Mouse (Mus musculus): ENCODE data around the gene Otulin. TPM values are rescaled to one million over a fixed set of nuclear protein-coding genes. Genes with fewer than 3 reads are reported as not detected.

Otulin gene
- polyA plus RNA-seq, 1 experiment from 2014 or later, result 28.7 TPM

DNA sequence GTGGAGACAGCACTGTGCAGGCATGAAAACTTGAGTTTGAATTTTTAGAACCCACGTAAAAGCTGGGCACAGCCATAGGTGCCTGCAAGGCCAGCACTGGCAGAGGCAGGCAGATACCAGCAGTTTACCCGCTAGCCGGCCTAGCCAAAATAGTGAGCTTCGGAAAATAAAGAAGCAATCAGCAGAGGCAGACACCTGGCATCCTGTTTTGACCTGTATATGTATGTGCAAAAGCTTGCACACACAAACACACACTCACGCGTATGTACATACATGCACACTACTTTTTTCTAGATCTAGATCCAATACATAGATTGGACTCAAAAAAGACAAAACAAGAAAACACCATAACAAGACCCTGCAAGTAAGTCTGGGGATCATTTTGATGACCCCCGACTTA is 38.1 kb upstream of the Otulin start:
- H3K27ac ChIP-seq, result no peak overlapping the region
- H3K36me3 ChIP-seq, result peaks cover 4% of the 10 kb centered on the region; the same call in 1 of the 2 replicates
- H3K9me3 ChIP-seq, result no peaks in the 10 kb centered on the region
- WGBS, result 90% methylated on average over 7 of the region's 7 CpGs
- no peaks in the 10 kb centered on the region for H3K27me3 ChIP-seq
- no peak overlapping the region for H3K4me2 ChIP-seq (replicated peaks)
- H3K9ac ChIP-seq, result no peak overlapping the region
- no peak for ATAC-seq (ENCODE audit: low FRiP score, low read depth)
- no peak overlapping the region for H3K4me3 ChIP-seq
- peaks cover 8% of the 10 kb centered on the region for H3K4me1 ChIP-seq

DNA sequence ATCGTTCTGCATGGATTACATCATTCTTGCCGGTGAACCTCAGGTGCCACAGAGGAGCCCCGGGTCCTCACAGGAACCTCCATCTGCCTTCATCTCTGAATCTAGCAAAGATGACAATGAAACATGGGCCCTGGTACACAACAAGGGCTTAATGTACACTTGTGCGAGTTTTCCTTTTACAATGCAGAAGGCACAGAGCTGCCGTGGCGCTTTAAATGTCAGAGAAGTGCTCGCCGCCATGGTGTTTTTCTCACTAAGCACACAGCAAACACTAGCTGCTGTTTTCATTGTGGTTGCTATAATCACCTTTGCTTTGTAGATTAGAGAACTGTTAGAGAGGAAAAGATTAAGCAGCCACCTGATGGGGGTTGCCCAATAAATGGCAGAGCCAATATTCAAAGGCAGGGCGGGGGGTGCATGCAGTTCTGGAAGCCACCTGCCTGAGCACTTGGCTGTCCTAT is 37.5 kb upstream of the Otulin start:
- Histone ChIP-seq H3K27ac (no peak overlapping the region), H3K4me1 (peaks cover 8% of the 10 kb centered on the region), H3K4me2 (replicated peaks) (no peak overlapping the region), H3K4me3 (no peak overlapping the region), H3K9me3 (no peaks in the 10 kb centered on the region), H3K36me3 (peaks cover 4% of the 10 kb centered on the region; the same call in 1 of the 2 replicates), H3K9ac (no peak overlapping the region), H3K27me3 (no peaks in the 10 kb centered on the region)
- 76% methylated on average over 9 of the region's 9 CpGs for WGBS
- ATAC-seq (ENCODE audit: low FRiP score, low read depth), result no peak

DNA sequence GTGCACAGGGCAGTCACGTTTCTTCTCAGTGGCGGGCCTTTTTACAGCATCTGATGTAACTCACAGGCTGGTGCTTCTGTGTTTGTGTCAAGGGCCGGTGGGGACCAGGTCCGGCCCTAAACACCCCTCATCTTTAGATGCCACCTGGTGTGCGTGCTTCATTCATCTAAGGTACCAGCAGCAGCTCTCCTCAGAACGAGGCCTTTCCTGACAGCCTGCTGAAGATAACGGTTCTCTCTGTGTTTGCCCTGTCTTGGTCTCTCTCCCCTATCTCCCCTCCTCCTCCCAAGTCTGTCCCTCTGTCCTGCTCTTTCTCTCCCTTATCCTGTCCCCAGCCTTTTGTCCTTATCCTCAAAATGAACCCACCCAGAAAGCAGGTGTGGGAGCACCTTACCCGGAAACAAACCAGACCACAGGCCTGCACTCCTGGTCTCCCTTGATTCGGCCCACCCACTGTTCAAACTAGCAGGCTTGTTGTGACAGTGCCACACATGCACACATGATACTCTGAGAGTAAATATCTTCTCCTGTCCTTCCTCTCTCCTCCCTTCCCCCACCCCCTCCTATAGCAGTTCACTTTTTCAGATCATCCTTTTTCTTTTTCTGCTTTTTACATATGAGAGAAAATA is 36.5 kb upstream of the Otulin start:
- H3K9ac ChIP-seq, result no peak overlapping the region
- 64% methylated on average over 9 of the region's 9 CpGs for WGBS

DNA sequence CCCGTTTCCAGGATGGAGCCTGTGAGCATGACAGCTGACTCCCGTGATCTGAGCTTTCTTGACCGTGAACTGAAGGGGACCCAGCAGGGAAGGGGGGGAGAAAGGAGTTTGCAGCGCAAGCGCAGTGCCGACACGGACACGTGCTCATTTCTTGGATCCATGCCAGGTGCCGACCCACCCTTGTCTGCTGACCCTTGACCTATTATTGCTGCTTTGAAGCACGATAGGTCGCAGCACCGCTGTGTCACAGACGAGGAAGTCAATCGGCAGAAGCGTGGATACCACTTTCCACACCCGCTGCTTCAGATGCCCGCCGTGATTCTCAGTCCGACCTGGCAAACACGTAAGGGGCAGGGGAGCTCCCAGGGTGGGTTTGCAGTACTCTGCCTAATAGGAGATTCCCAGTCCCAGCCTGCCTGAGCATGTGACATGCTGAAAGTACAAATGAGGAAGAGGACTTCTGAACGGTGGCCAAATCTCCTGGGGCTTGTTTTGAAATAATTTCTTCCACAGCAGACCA is 35.0 kb upstream of the Otulin start:
- H3K27me3 ChIP-seq, result no peaks in the 10 kb centered on the region
- H3K4me3 ChIP-seq, result no peak overlapping the region
- 48% methylated on average over 21 of the region's 21 CpGs for WGBS
- no peak overlapping the region for H3K27ac ChIP-seq
- ATAC-seq (ENCODE audit: low FRiP score, low read depth), result no peak
- H3K4me1 ChIP-seq, result peaks cover 8% of the 10 kb centered on the region
- peaks cover 4% of the 10 kb centered on the region; the same call in 1 of the 2 replicates for H3K36me3 ChIP-seq
- no peaks in the 10 kb centered on the region for H3K9me3 ChIP-seq
- no peak overlapping the region; the same call in 1 of the 2 replicates for H3K9ac ChIP-seq
- peak overlapping the region; percentile 44 for H3K4me2 ChIP-seq (replicated peaks)

More for the DNA sequence above, 36.5 kb upstream of the Otulin start:
- peaks cover 4% of the 10 kb centered on the region; the same call in 1 of the 2 replicates for H3K36me3 ChIP-seq
- no peak overlapping the region for H3K4me3 ChIP-seq
- ATAC-seq (ENCODE audit: low FRiP score, low read depth), result no peak
- no peaks in the 10 kb centered on the region for H3K27me3 ChIP-seq
- H3K4me2 ChIP-seq (replicated peaks), result no peak overlapping the region
- no peak overlapping the region for H3K27ac ChIP-seq
- H3K9me3 ChIP-seq, result no peaks in the 10 kb centered on the region
- peaks cover 8% of the 10 kb centered on the region for H3K4me1 ChIP-seq

DNA sequence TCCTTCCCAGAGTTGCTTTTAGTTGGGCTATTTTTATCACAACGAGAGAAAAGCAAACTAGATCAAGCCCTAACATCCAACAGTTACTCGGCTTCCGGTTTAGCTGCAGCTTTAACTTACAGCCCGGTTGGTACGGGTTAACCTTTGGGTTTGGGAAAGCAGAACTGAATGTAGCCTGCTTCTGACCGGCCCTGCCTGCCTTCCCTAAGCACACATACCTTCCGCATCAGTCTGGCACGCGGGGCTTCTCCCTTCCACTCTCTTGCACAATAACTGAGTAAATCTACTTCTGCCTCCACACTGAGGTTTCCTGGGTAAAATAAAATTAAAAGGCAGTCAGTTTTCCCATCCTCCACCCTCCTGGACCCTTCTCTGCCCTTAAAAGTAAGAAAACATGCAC is 33.6 kb upstream of the Otulin start:
- Histone ChIP-seq H3K9ac (no peak overlapping the region), H3K4me1 (peaks cover 8% of the 10 kb centered on the region), H3K4me3 (no peak overlapping the region), H3K27ac (no peak overlapping the region), H3K27me3 (no peaks in the 10 kb centered on the region), H3K36me3 (peaks cover 4% of the 10 kb centered on the region; the same call in 1 of the 2 replicates), H3K4me2 (replicated peaks) (no peak overlapping the region), H3K9me3 (no peaks in the 10 kb centered on the region)
- ATAC-seq (ENCODE audit: low FRiP score, low read depth), result no peak
- 93% methylated on average over 9 of the region's 9 CpGs for WGBS

DNA sequence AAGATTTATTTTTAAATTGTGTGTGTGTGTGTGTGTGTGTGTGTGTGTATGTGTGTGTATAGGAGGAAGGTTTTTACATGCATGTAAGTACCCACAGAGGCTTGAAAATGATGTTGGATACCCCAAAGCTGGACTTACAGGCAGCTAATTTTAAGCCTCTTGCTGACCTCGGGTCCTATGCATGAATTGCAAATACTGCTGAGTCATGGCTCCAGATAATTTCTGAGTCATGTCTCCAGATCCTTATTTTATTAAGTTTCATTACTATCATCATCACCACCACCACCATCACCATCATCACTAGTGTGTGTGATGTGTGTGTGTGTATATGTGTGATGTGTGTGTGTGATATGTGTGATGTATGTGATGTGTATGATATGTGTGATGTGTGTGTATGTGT is 32.2 kb upstream of the Otulin start:
- no peak overlapping the region for H3K9ac ChIP-seq
- no peaks in the 10 kb centered on the region for H3K27me3 ChIP-seq
- no peak for ATAC-seq (ENCODE audit: low FRiP score, low read depth)
- WGBS, result 33% methylated on average over 1 of the region's 1 CpGs
- H3K4me3 ChIP-seq, result no peak overlapping the region
- peaks cover 4% of the 10 kb centered on the region; the same call in 1 of the 2 replicates for H3K36me3 ChIP-seq
- H3K4me2 ChIP-seq (replicated peaks), result no peak overlapping the region
- peaks cover 8% of the 10 kb centered on the region for H3K4me1 ChIP-seq
- no peak overlapping the region for H3K27ac ChIP-seq
- H3K9me3 ChIP-seq, result peaks cover 4% of the 10 kb centered on the region; the same call in 1 of the 2 replicates

DNA sequence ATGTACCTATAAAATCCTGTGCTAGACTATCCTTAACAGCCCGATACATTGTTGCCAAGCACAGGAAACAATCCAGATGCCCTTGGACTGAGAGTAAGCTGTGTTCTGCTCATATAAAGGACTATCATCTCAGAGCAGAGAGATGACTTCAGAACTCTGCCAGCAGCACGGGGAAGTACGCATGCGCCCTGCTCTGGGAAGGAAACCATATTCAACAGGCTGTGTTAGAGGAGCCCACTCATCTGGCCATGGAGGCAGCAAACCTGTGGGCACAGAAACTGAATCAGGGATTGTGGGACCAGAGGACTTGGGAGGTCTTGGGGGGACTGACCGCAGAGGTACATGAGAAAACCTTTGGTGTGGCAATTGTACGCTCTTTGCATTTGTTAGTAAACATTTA is 31.2 kb upstream of the Otulin start:
- ATAC-seq (ENCODE audit: low FRiP score, low read depth), result no peak
- no peak overlapping the region for H3K9ac ChIP-seq
- H3K27ac ChIP-seq, result no peak overlapping the region
- peaks cover 4% of the 10 kb centered on the region; the same call in 1 of the 2 replicates for H3K9me3 ChIP-seq
- peaks cover 8% of the 10 kb centered on the region for H3K4me1 ChIP-seq
- H3K4me2 ChIP-seq (replicated peaks), result no peak overlapping the region
- WGBS, result 90% methylated on average over 6 of the region's 6 CpGs
- peaks cover 4% of the 10 kb centered on the region; the same call in 1 of the 2 replicates for H3K36me3 ChIP-seq
- H3K27me3 ChIP-seq, result no peaks in the 10 kb centered on the region
- H3K4me3 ChIP-seq, result no peak overlapping the region

DNA sequence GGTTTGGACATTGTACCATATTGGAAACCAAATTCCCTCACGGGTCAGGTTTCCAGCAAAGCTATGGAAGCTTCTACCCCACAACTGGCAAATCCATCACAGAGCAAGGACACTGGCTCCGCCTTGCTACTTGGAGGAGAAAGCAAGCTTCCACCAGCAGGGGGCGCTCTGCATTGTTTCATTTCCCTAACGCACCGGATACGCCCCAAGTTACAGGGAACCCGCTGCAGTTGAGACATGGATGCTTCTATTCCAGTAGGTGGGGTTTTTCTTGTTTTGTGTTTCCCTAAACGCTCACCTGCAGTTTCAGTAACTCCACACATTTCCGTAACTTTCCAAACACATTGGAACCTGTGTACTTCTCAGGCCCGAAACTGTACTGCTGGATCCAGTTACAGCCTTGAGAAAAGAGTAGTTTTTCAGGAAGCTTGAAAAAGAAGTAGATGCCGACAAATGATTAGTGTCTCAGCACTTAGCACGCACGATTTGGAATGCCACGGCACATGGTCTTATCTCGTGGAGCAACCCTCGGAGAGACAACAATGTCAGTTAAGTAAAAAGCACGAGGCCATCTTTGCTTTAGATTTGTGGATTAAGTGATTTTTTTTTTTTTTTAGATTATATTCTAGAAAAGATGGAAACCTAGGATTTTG is 29.2 kb upstream of the Otulin start:
- Histone ChIP-seq H3K27me3 (no peaks in the 10 kb centered on the region), H3K36me3 (peaks cover 4% of the 10 kb centered on the region; the same call in 1 of the 2 replicates), H3K4me1 (no peaks in the 10 kb centered on the region), H3K9me3 (peaks cover 4% of the 10 kb centered on the region; the same call in 1 of the 2 replicates), H3K4me3 (no peak overlapping the region), H3K27ac (no peak overlapping the region), H3K4me2 (replicated peaks) (no peak overlapping the region), H3K9ac (no peak overlapping the region)
- 45% methylated on average over 17 of the region's 17 CpGs for WGBS
- peak; percentile 82 for ATAC-seq (ENCODE audit: low FRiP score, low read depth)

DNA sequence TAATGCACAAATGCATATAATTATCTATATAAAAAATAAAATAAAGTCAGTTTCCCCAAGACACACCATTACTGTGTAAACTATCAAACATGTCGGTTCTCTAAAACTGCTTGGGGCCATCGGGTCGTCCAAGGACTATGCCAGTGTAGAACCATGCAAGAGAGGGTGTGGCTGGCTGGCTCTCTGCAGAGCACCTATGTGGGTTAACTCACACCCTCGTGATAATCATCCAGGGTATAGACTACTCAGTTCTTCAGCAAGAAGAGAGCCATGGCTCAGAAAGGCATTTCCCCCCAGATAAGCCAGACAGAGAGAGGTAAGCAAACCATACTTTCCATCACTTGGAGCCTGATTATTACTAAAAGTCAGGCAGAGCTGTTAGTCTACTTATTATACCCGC is 28.6 kb upstream of the Otulin start:
- Histone ChIP-seq H3K9me3 (peaks cover 4% of the 10 kb centered on the region; the same call in 1 of the 2 replicates), H3K36me3 (peaks cover 4% of the 10 kb centered on the region; the same call in 1 of the 2 replicates), H3K27me3 (no peaks in the 10 kb centered on the region), H3K4me2 (replicated peaks) (no peak overlapping the region), H3K4me1 (no peaks in the 10 kb centered on the region), H3K9ac (no peak overlapping the region), H3K27ac (no peak overlapping the region), H3K4me3 (no peak overlapping the region)
- 84% methylated on average over 5 of the region's 5 CpGs for WGBS
- no peak for ATAC-seq (ENCODE audit: low FRiP score, low read depth)

DNA sequence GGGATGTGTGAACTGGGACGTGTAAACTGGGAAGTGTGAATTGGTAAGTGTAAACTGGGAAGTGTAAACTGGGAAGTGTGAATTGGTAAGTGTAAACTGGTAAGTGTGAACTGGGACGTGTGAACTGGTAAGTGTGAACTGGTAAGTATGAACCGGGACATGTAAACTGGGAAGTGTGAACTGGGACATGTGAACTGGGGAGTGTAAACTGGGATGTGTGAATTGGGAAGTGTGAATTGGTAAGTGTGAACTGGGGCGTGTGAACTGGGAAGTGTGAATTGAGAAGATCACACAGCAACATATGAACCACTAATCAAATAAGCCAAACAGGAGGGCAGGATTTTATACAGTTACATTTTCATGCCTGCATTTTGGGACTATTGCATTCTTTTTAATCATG is 27.9 kb upstream of the Otulin start:
- Histone ChIP-seq H3K27ac (no peak overlapping the region), H3K4me2 (replicated peaks) (no peak overlapping the region), H3K9me3 (peaks cover 4% of the 10 kb centered on the region; the same call in 1 of the 2 replicates), H3K27me3 (no peaks in the 10 kb centered on the region), H3K4me3 (no peak overlapping the region), H3K4me1 (no peaks in the 10 kb centered on the region), H3K36me3 (no peaks in the 10 kb centered on the region), H3K9ac (no peak overlapping the region)
- ATAC-seq (ENCODE audit: low FRiP score, low read depth), result no peak
- 85% methylated on average over 4 of the region's 4 CpGs for WGBS

DNA sequence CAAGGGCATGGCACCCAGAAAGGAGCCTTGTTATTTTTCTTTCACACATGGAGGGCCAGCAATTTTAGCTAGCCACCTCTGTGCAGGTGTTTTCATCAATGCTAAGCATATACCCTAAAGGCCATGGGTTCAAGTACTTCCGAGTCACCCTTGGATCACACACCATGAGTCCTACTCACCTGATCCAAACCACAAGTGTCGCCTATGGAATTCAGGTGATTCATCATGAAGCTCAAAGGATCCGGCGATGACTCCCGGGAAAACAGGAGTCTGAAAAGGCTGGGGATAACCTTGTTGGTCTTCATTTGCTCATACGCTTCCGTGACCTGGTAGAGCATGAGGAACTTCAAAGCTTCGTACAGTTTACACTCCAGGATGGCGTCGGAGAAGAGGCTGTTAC is 27.4 kb upstream of the Otulin start:
- no peak overlapping the region for H3K27ac ChIP-seq
- H3K4me1 ChIP-seq, result no peaks in the 10 kb centered on the region
- no peak overlapping the region for H3K9ac ChIP-seq
- H3K4me3 ChIP-seq, result no peak overlapping the region
- H3K4me2 ChIP-seq (replicated peaks), result no peak overlapping the region
- H3K27me3 ChIP-seq, result no peaks in the 10 kb centered on the region
- ATAC-seq (ENCODE audit: low FRiP score, low read depth), result no peak
- no peaks in the 10 kb centered on the region for H3K36me3 ChIP-seq
- WGBS, result 91% methylated on average over 10 of the region's 10 CpGs
- peaks cover 4% of the 10 kb centered on the region; the same call in 1 of the 2 replicates for H3K9me3 ChIP-seq

DNA sequence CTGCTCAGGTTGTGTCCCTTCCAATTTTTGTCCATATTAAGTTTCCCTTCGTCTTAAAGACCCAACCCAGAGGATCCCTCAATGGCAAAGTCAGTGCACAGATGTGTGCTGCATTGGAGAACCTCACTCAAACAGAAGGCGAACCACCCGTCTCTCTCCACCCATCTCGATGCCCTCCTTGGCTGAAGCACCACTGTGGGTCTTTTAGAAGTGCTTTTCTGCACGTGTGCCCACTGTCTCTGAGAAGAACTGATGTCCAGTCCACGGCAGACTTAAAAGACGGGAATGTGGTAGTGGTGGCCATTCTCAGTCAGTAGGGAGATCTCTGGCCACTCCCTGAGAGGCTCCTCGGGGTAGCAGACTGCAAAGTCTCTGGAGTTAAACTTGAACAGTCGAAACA is 26.1 kb upstream of the Otulin start:
- Histone ChIP-seq H3K36me3 (no peaks in the 10 kb centered on the region), H3K4me3 (no peak overlapping the region), H3K27ac (no peak overlapping the region), H3K4me1 (no peaks in the 10 kb centered on the region), H3K9me3 (peaks cover 4% of the 10 kb centered on the region; the same call in 1 of the 2 replicates), H3K4me2 (replicated peaks) (no peak overlapping the region), H3K9ac (no peak overlapping the region), H3K27me3 (no peaks in the 10 kb centered on the region)
- 82% methylated on average over 9 of the region's 9 CpGs for WGBS
- no peak for ATAC-seq (ENCODE audit: low FRiP score, low read depth)

All from limb, embryonic 13.5 days (tissue).